In genomic region chr4:32351236-32351635, GRCm38 (mm10) we compare ENCODE assay signal across 9 mouse cellular contexts.
DNase-seq lines count a peak whose midpoint lies in the region; ATAC-seq lines count a peak whose summit lies in the region.
"Had no signal": no experiment of that assay in that cellular context is flagged by ENCODE, and none has a peak within 500 bp of the region (broad histone marks: within the 10 kb centered on the region; RNA-seq: fewer than 3 reads in every experiment).

No protein-coding gene starts in this region.

- peaks cover 33% of the 10 kb centered on the region for H3K4me1 ChIP-seq in limb, embryonic 10.5 days

- ATAC-seq in frontal cortex, adult (ENCODE audit: low TSS enrichment) = peak; percentile 29
- ATAC-seq in granulocyte monocyte progenitor cell, adult 5-6 weeks (replicated peaks; ENCODE audit: poor library complexity, severe bottlenecking) = no peak; the same call in 1 of the 2 replicates

- H3K27ac ChIP-seq in limb, embryonic 10.5 days = peak overlapping the region; percentile 58; the same call in 1 of the 2 replicates
- H3K27ac ChIP-seq: kidney, postnatal 0 days had no signal

- peaks cover 2% of the 10 kb centered on the region; the same call in 1 of the 2 replicates for H3K36me3 ChIP-seq in limb, embryonic 10.5 days
- H3K36me3 ChIP-seq in splenic B cell, adult 2 months (ENCODE audit: control insufficient read depth, insufficient read depth, low read length, poor library complexity, severe bottlenecking) = 0 out of 2 replicates have a peak, but pooled peaks cover 2% of the 10 kb centered on the region

- 48% methylated on average over 10 of the region's 10 CpGs for WGBS in limb, embryonic 10.5 days

- no peaks in the 10 kb centered on the region for H3K9me3 ChIP-seq in limb, embryonic 10.5 days (replicated peaks)

- no peak for DNase-seq in frontal cortex, postnatal 36 days (ENCODE audit: low spot score in 2 of 2)
- DNase-seq in thymus, postnatal 25 days = peak; percentile 27
- DNase-seq in thymus, postnatal 36 days = no peak
- DNase-seq in limb, embryonic 10.5 days (ENCODE audit: low spot score) = no peak
- peak; percentile 39 for DNase-seq in splenic B cell, adult 2 months (ENCODE audit: low read depth, low spot score)
- no peak for DNase-seq in c-Kit-positive CD71-positive TER-119-positive erythroid progenitor cells, embryonic 14.5 days (ENCODE audit: low spot score)

- H3K27me3 ChIP-seq in limb, embryonic 10.5 days (ENCODE audit: low read depth, poor library complexity, severe bottlenecking) = no peaks in the 10 kb centered on the region
- H3K27me3 ChIP-seq in splenic B cell, adult 2 months (ENCODE audit: control insufficient read depth, insufficient read depth, low read length, poor library complexity, severe bottlenecking) = no peaks in the 10 kb centered on the region

- H3K4me3 ChIP-seq in limb, embryonic 10.5 days = no peak overlapping the region

Comparison
In these comparisons a context has a peak if more than half of its experiments do, and no peak if none do; other contexts are left out.
1. DNase-seq: peak in thymus, postnatal 25 days (single experiment) and splenic B cell, adult 2 months (single experiment); none in frontal cortex, postnatal 36 days (0 of 2), thymus, postnatal 36 days (0 of 2), limb, embryonic 10.5 days (single experiment) and c-Kit-positive CD71-positive TER-119-positive erythroid progenitor cells, embryonic 14.5 days (single experiment).